Mouse (Mus musculus) ES-Bruce4 (cell line): ENCODE results near the gene Nrxn1. TPM values are rescaled to one million over a fixed set of nuclear protein-coding genes. Genes with fewer than 3 reads are reported as not detected.

Experiments
- H3K27ac ChIP-seq: 2 replicates; pipeline ENCODE4 v1.5.1; 2012; ENCODE audit warnings: low read length, inconsistent platforms; ENCODE audit not compliant: insufficient read depth
- H3K27me3 ChIP-seq: 2 replicates; pipeline ENCODE4 v1.6.1; 2012; ENCODE audit warnings: mild to moderate bottlenecking, low read length, inconsistent platforms; ENCODE audit not compliant: control insufficient read depth, poor library complexity, insufficient read depth, severe bottlenecking
- H3K36me3 ChIP-seq: 2 replicates; pipeline ENCODE4 v1.6.1; 2012; ENCODE audit warnings: inconsistent platforms, mild to moderate bottlenecking, low read length, moderate library complexity; ENCODE audit not compliant: control insufficient read depth, poor library complexity, insufficient read depth, severe bottlenecking
- H3K4me1 ChIP-seq: one replicate; pipeline ENCODE4 v1.8.1; 2011; ENCODE audit warnings: low read length; ENCODE audit not compliant: control insufficient read depth, insufficient read depth
- H3K4me3 ChIP-seq: 2 replicates; pipeline ENCODE4 v1.5.1; 2011; ENCODE audit warnings: low read depth, mild to moderate bottlenecking, low read length
- H3K9ac ChIP-seq: 2 replicates; pipeline ENCODE4 v1.6.1; 2012; ENCODE audit warnings: low read depth, mild to moderate bottlenecking, inconsistent platforms; ENCODE audit not compliant: poor library complexity, severe bottlenecking
- H3K9me3 ChIP-seq: replicated peaks from 2 replicates; pipeline ENCODE4 v1.6.1; 2012; ENCODE audit warnings: mild to moderate bottlenecking, low read length, inconsistent platforms; ENCODE audit not compliant: control insufficient read depth, poor library complexity, insufficient read depth, severe bottlenecking
- CTCF ChIP-seq: IDR thresholded peaks from one replicate; pipeline ENCODE4 v1.8.1; 2011; ENCODE audit warnings: low read depth, low read length
- EP300 ChIP-seq: IDR thresholded peaks from 2 replicates; pipeline ENCODE4 v1.6.1; 2011; ENCODE audit warnings: low read depth, low read length; ENCODE audit not compliant: insufficient read depth
- POLR2A ChIP-seq: IDR thresholded peaks from one replicate; pipeline ENCODE4 v1.8.1; 2011; ENCODE audit warnings: low read length; ENCODE audit not compliant: insufficient read depth
- polyA plus RNA-seq: library from polyadenylated mRNA; stranded (reverse); fragments of >200 nt; gene quantifications from 2 replicates; pipeline ENCODE4 v1.2.4, GENCODE M21; 2011; ENCODE audit warnings: low read depth; ENCODE audit not compliant: missing spikeins, insufficient read depth, insufficient read length

Nrxn1 gene
- polyA plus RNA-seq, 1 experiment = 5.6 TPM

DNA sequence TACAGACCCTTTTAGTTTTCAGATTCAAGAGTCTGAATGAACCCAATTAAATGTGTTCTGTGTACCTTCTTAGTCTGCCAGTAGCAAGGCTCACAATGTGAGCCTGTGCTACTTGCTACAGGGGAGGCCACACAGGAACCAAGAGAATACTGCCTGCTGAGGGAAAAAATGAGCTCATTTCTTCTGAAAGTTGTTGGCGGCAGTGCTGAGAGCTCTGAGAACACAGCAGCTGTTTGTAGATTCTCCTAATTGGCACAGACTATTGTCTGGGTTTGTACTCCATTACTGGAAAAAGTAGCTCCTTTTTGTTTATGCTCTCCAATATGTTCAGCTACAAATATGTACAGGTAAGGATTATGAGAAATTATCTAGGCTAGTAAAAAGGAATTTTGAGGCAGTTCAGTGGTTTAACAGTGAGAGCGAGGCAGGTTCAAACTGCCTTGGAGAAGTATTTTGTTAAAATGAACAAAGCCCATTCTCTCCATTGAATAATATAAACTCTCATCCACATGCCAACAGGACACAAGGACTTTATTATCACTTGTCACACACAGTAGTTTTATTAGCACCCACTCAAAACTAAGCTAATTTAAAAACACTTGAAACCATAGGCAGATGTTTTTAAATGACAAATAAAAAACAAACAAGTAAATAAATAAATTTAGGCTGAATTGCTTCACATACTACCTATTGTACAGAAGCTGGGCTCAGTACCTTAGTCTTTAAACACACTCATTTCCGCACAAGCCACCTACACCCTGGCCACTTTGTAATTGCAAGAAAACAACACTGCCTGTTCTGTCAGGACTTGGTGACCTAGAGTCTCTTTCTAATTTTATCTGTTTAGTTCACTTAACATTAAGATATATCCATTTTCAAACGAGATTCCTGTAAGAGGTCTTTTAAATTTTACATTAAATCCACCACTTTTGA is 200.3 kb downstream of the Nrxn1 start:
- Histone ChIP-seq H3K27ac (no peak overlapping the region), H3K36me3 (no peaks in the 10 kb centered on the region)

GRCm38 (mm10) chr17:90891711-90892110 is 201.2 kb downstream of the Nrxn1 start:
- TF ChIP-seq POLR2A (no peak), EP300 (no peak), CTCF (no peak)
- no peaks in the 10 kb centered on the region for H3K9me3 ChIP-seq
- H3K4me1 ChIP-seq = no peaks in the 10 kb centered on the region
- no peaks in the 10 kb centered on the region for H3K36me3 ChIP-seq
- no peaks in the 10 kb centered on the region for H3K27me3 ChIP-seq
- no peak overlapping the region for H3K4me3 ChIP-seq
- no peak overlapping the region for H3K9ac ChIP-seq
- no peak overlapping the region for H3K27ac ChIP-seq

More for the DNA sequence above, 200.3 kb downstream of the Nrxn1 start:
- Histone ChIP-seq H3K27me3 (no peaks in the 10 kb centered on the region), H3K9ac (no peak overlapping the region), H3K4me1 (no peaks in the 10 kb centered on the region), H3K9me3 (no peaks in the 10 kb centered on the region), H3K4me3 (no peak overlapping the region)
- TF ChIP-seq EP300 = no peak
- no peak for TF ChIP-seq CTCF
- no peak for TF ChIP-seq POLR2A

GRCm38 (mm10) chr17:90857225-90857624 is 235.6 kb downstream of the Nrxn1 start:
- TF ChIP-seq EP300 (no peak), POLR2A (no peak), CTCF (no peak)
- no peaks in the 10 kb centered on the region for H3K9me3 ChIP-seq

DNA sequence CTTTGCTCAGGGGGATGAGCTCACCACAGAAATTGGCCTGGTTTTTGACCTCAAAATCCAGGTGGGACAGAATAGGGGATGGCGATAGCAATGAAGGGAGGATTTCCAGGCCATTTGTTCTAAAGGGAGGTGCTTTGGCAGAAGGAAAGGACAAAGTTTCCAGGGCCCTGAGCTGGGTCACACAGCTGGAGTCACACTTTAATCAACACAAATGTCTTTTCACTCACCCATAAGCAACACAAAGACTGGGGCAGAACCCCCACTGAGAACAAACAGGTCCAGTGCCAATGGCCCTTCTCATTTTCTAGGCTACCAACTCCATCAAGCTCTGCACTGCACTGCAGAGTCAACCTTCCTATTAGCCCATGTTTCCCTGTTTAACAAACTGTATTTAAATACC is 249.0 kb downstream of the Nrxn1 start:
- no peak overlapping the region for H3K4me3 ChIP-seq
- TF ChIP-seq CTCF (no peak), POLR2A (no peak)
- no peaks in the 10 kb centered on the region for H3K36me3 ChIP-seq
- H3K4me1 ChIP-seq = peaks cover 1% of the 10 kb centered on the region
- H3K27ac ChIP-seq = no peak overlapping the region
- no peaks in the 10 kb centered on the region for H3K9me3 ChIP-seq
- H3K27me3 ChIP-seq = no peaks in the 10 kb centered on the region
- H3K9ac ChIP-seq = no peak overlapping the region

More at GRCm38 (mm10) chr17:90857225-90857624, 235.6 kb downstream of the Nrxn1 start:
- no peak overlapping the region for H3K9ac ChIP-seq
- H3K27me3 ChIP-seq = no peaks in the 10 kb centered on the region
- no peak overlapping the region for H3K4me3 ChIP-seq
- H3K36me3 ChIP-seq = no peaks in the 10 kb centered on the region
- H3K4me1 ChIP-seq = no peaks in the 10 kb centered on the region
- no peak overlapping the region for H3K27ac ChIP-seq

- Histone ChIP-seq H3K4me3 (no peak overlapping the region), H3K27ac (no peak overlapping the region), H3K9me3 (no peaks in the 10 kb centered on the region), H3K4me1 (peaks cover 1% of the 10 kb centered on the region), H3K27me3 (no peaks in the 10 kb centered on the region), H3K36me3 (no peaks in the 10 kb centered on the region), H3K9ac (no peak overlapping the region)
- no peak for TF ChIP-seq EP300
- TF ChIP-seq POLR2A = no peak
- TF ChIP-seq CTCF = no peak
These were observed 249.7 kb downstream of the Nrxn1 start for GRCm38 (mm10) chr17:90843072-90843611.

DNA sequence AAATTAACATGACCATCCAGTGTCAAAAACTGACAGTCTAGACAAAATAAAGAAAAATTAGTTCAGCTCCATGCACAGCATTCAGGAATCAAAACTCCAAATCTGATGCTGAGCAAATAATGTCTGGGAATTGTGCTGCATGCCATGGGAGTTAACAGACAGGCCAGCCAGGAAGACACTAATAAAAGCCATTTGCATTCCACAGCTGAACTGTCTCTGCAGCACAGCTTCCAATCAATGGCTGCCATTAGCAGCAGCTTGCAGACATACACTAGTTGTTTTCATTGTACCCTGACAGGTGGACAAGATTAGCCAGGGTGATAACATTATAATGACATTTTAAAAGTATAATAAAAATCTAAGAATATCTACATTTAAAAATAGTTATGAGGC is 255.9 kb downstream of the Nrxn1 start:
- H3K27me3 ChIP-seq = no peaks in the 10 kb centered on the region
- no peaks in the 10 kb centered on the region for H3K9me3 ChIP-seq
- TF ChIP-seq EP300 (no peak), POLR2A (no peak), CTCF (no peak)
- H3K36me3 ChIP-seq = no peaks in the 10 kb centered on the region
- no peaks in the 10 kb centered on the region for H3K4me1 ChIP-seq
- H3K9ac ChIP-seq = no peak overlapping the region
- no peak overlapping the region for H3K4me3 ChIP-seq
- H3K27ac ChIP-seq = no peak overlapping the region
